ENCODE assay signal across 8 mouse cellular contexts in genomic region chr3:31093196-31093595, GRCm38 (mm10). TPM values are rescaled to one million over a fixed set of nuclear protein-coding genes. Genes with fewer than 3 reads are reported as not detected.
DNase-seq lines count a peak whose midpoint lies in the region; ATAC-seq and TF ChIP-seq lines count a peak whose summit lies in the region.

No protein-coding gene starts in this region.

- peak overlapping the region; percentile 98 for H3K27ac ChIP-seq in gastrocnemius, adult 2 months
- peak overlapping the region; percentile 99 for H3K27ac ChIP-seq in forebrain, postnatal 0 days (ENCODE audit: low read depth, low read length)
- peak overlapping the region; percentile 99 for H3K27ac ChIP-seq in kidney, embryonic 14.5 days (ENCODE audit: low read depth, low read length)
- H3K27ac ChIP-seq in limb, embryonic 14.5 days (replicated peaks; ENCODE audit: low read depth, low read length): peak overlapping the region; percentile 98
- peak overlapping the region; percentile 100 for H3K27ac ChIP-seq in neural tube, embryonic 13.5 days (replicated peaks)

- H3K27me3 ChIP-seq in forebrain, postnatal 0 days (ENCODE audit: insufficient read depth, low read length): no peaks in the 10 kb centered on the region
- no peaks in the 10 kb centered on the region for H3K27me3 ChIP-seq in kidney, embryonic 14.5 days (ENCODE audit: control insufficient read depth, insufficient read depth, low read length)
- H3K27me3 ChIP-seq in limb, embryonic 14.5 days (ENCODE audit: control insufficient read depth, insufficient read depth, low read length): no peaks in the 10 kb centered on the region
- H3K27me3 ChIP-seq in neural tube, embryonic 13.5 days: no peaks in the 10 kb centered on the region

- DNase-seq in gastrocnemius, adult 2 months: peak; percentile 34
- no peak for DNase-seq in gastrocnemius, adult 18-20 months (ENCODE audit: low spot score)
- peak; percentile 54 for DNase-seq in cerebellum, adult 11-12 months
- DNase-seq in forebrain, postnatal 0 days: peak; percentile 82
- DNase-seq in limb, embryonic 14.5 days (ENCODE audit: low spot score): peak; percentile 45
- peak; percentile 46 for DNase-seq in yolk sac, embryonic 10.5 days (ENCODE audit: low spot score)

- 2% methylated on average over 13 of the region's 13 CpGs for WGBS in forebrain, postnatal 0 days
- 3% methylated on average over 13 of the region's 13 CpGs for WGBS in kidney, embryonic 14.5 days
- WGBS in limb, embryonic 14.5 days: 6% methylated on average over 13 of the region's 13 CpGs
- under 1% methylated on average over 13 of the region's 13 CpGs for WGBS in neural tube, embryonic 13.5 days

- peak overlapping the region; percentile 90 for H3K4me3 ChIP-seq in gastrocnemius, adult 2 months
- peak overlapping the region; percentile 74 for H3K4me3 ChIP-seq in forebrain, postnatal 0 days (ENCODE audit: low read depth, low read length)
- peak overlapping the region; percentile 96 for H3K4me3 ChIP-seq in kidney, embryonic 14.5 days (ENCODE audit: low read length)
- peak overlapping the region; percentile 93 for H3K4me3 ChIP-seq in limb, embryonic 14.5 days (replicated peaks; ENCODE audit: low read length)
- peak overlapping the region; percentile 98 for H3K4me3 ChIP-seq in neural tube, embryonic 13.5 days

- intact Hi-C loops in gastrocnemius, adult 2 months (cut with DNase I): loop anchor here (5.0 kb wide), 2 partner anchors 44 to 491 kb away; partner anchors contain the start of gene Mynn

- peaks cover 14% of the 10 kb centered on the region; the same call in 1 of the 2 replicates for H3K4me1 ChIP-seq in forebrain, postnatal 0 days (ENCODE audit: insufficient read depth)
- peaks cover 17% of the 10 kb centered on the region; the same call in 1 of the 2 replicates for H3K4me1 ChIP-seq in kidney, embryonic 14.5 days (ENCODE audit: control insufficient read depth, insufficient read depth, low read length)
- H3K4me1 ChIP-seq in limb, embryonic 14.5 days (ENCODE audit: control insufficient read depth, insufficient read depth, low read length): peaks cover 22% of the 10 kb centered on the region
- peaks cover 30% of the 10 kb centered on the region for H3K4me1 ChIP-seq in neural tube, embryonic 13.5 days (replicated peaks)

- ATAC-seq in forebrain, postnatal 0 days: peak; percentile 56
- no peak for ATAC-seq in kidney, embryonic 14.5 days (ENCODE audit: low FRiP score, low TSS enrichment)
- no peak for ATAC-seq in limb, embryonic 14.5 days (ENCODE audit: low FRiP score, low read depth)
- ATAC-seq in neural tube, embryonic 13.5 days (ENCODE audit: low read depth): peak; percentile 6

- peak overlapping the region; percentile 86 for H3K9ac ChIP-seq in forebrain, postnatal 0 days
- H3K9ac ChIP-seq in kidney, embryonic 14.5 days (ENCODE audit: low read depth, low read length): peak overlapping the region; percentile 94; the same call in 1 of the 2 replicates
- H3K9ac ChIP-seq in limb, embryonic 14.5 days (ENCODE audit: low read depth, low read length, severe bottlenecking): peak overlapping the region; percentile 90; the same call in 1 of the 2 replicates
- peak overlapping the region; percentile 97 for H3K9ac ChIP-seq in neural tube, embryonic 13.5 days

- TF ChIP-seq CTCF in gastrocnemius, adult 2 months (IDR thresholded peaks at IDR 0.05): no peak
- no peak for TF ChIP-seq CTCF in forebrain, postnatal 0 days (IDR thresholded peaks at IDR 0.05; ENCODE audit: low read depth)

- H3K36me3 ChIP-seq in forebrain, postnatal 0 days (ENCODE audit: insufficient read depth): peaks cover 4% of the 10 kb centered on the region; the same call in 1 of the 2 replicates
- H3K36me3 ChIP-seq in kidney, embryonic 14.5 days (ENCODE audit: control insufficient read depth, insufficient read depth, low read length): no peaks in the 10 kb centered on the region; the same call in 1 of the 2 replicates
- peaks cover 3% of the 10 kb centered on the region; the same call in 1 of the 2 replicates for H3K36me3 ChIP-seq in limb, embryonic 14.5 days (ENCODE audit: control insufficient read depth, insufficient read depth, low read length)
- no peaks in the 10 kb centered on the region for H3K36me3 ChIP-seq in neural tube, embryonic 13.5 days

- H3K9me3 ChIP-seq in forebrain, postnatal 0 days (ENCODE audit: low read length): no peaks in the 10 kb centered on the region
- no peaks in the 10 kb centered on the region for H3K9me3 ChIP-seq in kidney, embryonic 14.5 days (ENCODE audit: control insufficient read depth, low read length)
- H3K9me3 ChIP-seq in limb, embryonic 14.5 days (ENCODE audit: control insufficient read depth, low read length): no peaks in the 10 kb centered on the region
- no peaks in the 10 kb centered on the region for H3K9me3 ChIP-seq in neural tube, embryonic 13.5 days

- no peak for TF ChIP-seq POLR2A in limb, embryonic 14.5 days (IDR thresholded peaks at IDR 0.05; ENCODE audit: borderline replicate concordance, extremely low read depth, insufficient read depth, insufficient read length)

- peak overlapping the region; percentile 92 for H3K4me2 ChIP-seq in forebrain, postnatal 0 days (ENCODE audit: low read depth)
- peak overlapping the region; percentile 72 for H3K4me2 ChIP-seq in kidney, embryonic 14.5 days (replicated peaks; ENCODE audit: low read depth, low read length)
- H3K4me2 ChIP-seq in limb, embryonic 14.5 days (replicated peaks; ENCODE audit: low read depth, low read length, severe bottlenecking): peak overlapping the region; percentile 80
- peak overlapping the region; percentile 78 for H3K4me2 ChIP-seq in neural tube, embryonic 13.5 days

RNA-seq across cellular contexts. Expression of gene Skil, which starts 1.7 kb away (rescaled TPM):
- total RNA-seq in gastrocnemius, adult 2 months (2021): 10 to 100 TPM in 1 of 2 experiments, 1 to 10 TPM in 1; 8.3 to 19.8 TPM
- total RNA-seq in gastrocnemius, adult 18-20 months (2021): 10 to 100 TPM; 13.2 to 17.1 TPM
- 46.2 and 51.3 TPM in 2 replicates for total RNA-seq in forebrain, postnatal 0 days (2014; rRNA removed)
- 17.2 and 22.7 TPM in 2 replicates for polyA plus RNA-seq in forebrain, postnatal 0 days (2015; fragmentation: Nextera tagmentation; extraction: Ambion mirVana)
- polyA plus RNA-seq in kidney, embryonic 14.5 days (2014; fragmentation: Nextera tagmentation; extraction: Ambion mirVana): 20.0 and 26.8 TPM in 2 replicates
- 13.7 and 14.9 TPM in 2 replicates for polyA plus RNA-seq in limb, embryonic 14.5 days (2012; rRNA removed)
- 20.6 and 23.2 TPM in 2 replicates for polyA plus RNA-seq in limb, embryonic 14.5 days (2014; fragmentation: Nextera tagmentation; extraction: Ambion mirVana)
- 29.9 and 35.3 TPM in 2 replicates for polyA plus RNA-seq in neural tube, embryonic 13.5 days (2015; fragmentation: Nextera tagmentation; extraction: Ambion mirVana)

RNA-seq across cellular contexts. Expression of gene Cldn11, which starts 56.5 kb away (rescaled TPM):
- total RNA-seq in gastrocnemius, adult 2 months (2021): under 1 TPM in 1 of 2 experiments, not detected in 1; 0.17 TPM
- total RNA-seq in gastrocnemius, adult 18-20 months (2021): under 1 TPM in 1 of 2 experiments, not detected in 1; 0.19 TPM
- total RNA-seq in forebrain, postnatal 0 days (2014; rRNA removed): 29.0 and 51.6 TPM in 2 replicates
- polyA plus RNA-seq in forebrain, postnatal 0 days (2015; fragmentation: Nextera tagmentation; extraction: Ambion mirVana): 44.2 and 60.9 TPM in 2 replicates
- 47.5 and 53.0 TPM in 2 replicates for polyA plus RNA-seq in kidney, embryonic 14.5 days (2014; fragmentation: Nextera tagmentation; extraction: Ambion mirVana)
- 9.2 and 14.0 TPM in 2 replicates for polyA plus RNA-seq in limb, embryonic 14.5 days (2012; rRNA removed)
- 10.7 and 13.8 TPM in 2 replicates for polyA plus RNA-seq in limb, embryonic 14.5 days (2014; fragmentation: Nextera tagmentation; extraction: Ambion mirVana)
- polyA plus RNA-seq in neural tube, embryonic 13.5 days (2015; fragmentation: Nextera tagmentation; extraction: Ambion mirVana): 62.9 and 75.1 TPM in 2 replicates

Comparison
In these comparisons a context has a peak if more than half of its experiments do, and no peak if none do; other contexts are left out.
1. ATAC-seq: peak in forebrain, postnatal 0 days (single experiment) and neural tube, embryonic 13.5 days (single experiment); none in kidney, embryonic 14.5 days (single experiment) and limb, embryonic 14.5 days (single experiment).
2. Peak in every context shown above with its lines, with median percentiles within 50 percentile points of each other: H3K27ac ChIP-seq, H3K4me3 ChIP-seq, H3K4me2 ChIP-seq and H3K9ac ChIP-seq.